Mouse (Mus musculus) thymus, postnatal 0 days (tissue): ENCODE measurements around the gene Aadat. TPM values are rescaled to one million over a fixed set of nuclear protein-coding genes. Genes with fewer than 3 reads are reported as not detected.
A peak's percentile ranks its signal among the peaks of the same experiment; 100 is the strongest.
"Not testable (repeated sequence)": the region's sequence is repeated elsewhere in the genome, so short reads cannot be mapped to it uniquely, and the experiment has no call there.

Experiments used
- DNase-seq: peaks from one replicate; pipeline ENCODE4 v3.0.0-alpha.2; 2015; ENCODE audit warnings: low spot score
- polyA plus RNA-seq: library from polyadenylated mRNA; unstranded; fragments of >200 nt; fragmentation: Nextera tagmentation; extraction: Ambion mirVana; gene quantifications from 2 replicates; pipeline ENCODE4 v1.2.1, GENCODE M21; 2015

The Aadat gene
- 0.10 TPM in 1 of 2 replicates, not detected in the other for polyA plus RNA-seq

DNA sequence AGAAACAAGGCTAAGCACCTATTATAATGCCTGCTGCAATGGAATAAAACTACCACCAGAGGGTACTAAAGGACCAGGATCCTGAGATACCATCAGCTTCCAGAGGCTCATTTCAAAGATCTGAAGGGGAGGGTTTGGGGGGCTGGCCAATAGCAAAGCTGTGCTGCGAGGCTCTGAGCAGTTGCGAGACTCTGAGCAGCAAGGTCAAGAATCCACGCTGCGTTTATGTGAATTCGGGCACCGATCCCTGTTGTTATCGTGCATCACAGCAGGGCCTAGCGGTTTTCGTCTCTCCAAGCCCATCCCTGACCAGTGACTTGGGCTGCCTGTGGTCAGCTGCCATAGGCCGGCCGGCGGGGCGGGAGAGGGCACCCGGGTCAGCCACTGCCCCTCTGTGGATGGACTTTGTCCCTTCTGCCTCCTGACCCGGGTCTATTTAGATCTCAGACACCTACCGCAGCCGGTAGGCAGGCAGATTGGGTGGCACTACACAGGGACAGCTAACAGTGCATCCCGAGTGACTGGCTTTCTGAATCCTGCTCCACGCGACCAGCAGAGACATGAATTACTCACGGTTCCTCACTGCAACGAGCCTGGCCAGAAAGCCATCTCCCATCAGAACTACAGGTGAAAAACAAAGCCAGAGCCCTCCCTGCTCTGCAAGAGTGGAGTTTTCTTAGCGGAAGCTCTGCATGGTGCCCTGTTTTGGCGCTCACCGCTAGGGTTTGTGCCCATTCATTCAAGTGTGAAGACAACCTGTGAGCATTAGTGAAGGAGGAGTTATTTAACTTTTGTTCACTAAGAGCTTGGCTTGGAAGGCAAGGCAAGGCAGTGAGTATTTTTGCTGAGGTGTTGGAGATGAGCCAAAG lies at the start of gene Aadat:
Aadat (plus strand) TSS at position 280 of the 869 bp plus-strand sequence.
- peak; percentile 24 for DNase-seq

DNA sequence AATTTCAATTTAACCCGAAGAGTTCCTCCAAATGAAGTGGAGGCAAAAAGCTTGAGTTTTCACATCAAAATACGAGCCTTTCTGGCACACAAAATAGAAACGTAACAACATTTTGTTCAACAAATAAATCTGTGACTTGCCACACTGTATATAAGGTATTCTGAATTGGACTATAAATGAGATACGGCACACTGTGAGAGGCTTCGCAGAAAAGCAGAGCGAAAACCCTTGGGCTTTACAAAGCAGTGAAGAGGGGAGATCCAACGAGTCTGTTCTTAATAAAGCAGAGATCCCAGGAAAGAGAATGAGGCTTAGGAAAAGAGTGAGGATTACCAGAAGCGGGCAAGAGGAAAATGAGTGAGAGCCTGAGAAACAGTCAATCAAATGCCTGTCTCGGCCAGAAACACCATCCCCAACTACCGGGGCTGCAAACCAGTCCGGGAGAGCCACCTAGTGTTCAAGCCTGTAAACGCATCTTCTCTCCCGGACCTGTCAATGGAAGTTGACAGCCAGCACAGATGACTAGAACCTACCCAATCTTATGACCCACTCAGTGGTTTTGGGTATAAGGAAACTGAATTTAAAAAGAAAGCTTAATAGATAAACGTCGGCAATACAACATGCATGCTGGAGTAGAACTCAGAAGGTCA lies 38.9 kb upstream of the Aadat start:
- DNase-seq = peak; percentile 16

DNA sequence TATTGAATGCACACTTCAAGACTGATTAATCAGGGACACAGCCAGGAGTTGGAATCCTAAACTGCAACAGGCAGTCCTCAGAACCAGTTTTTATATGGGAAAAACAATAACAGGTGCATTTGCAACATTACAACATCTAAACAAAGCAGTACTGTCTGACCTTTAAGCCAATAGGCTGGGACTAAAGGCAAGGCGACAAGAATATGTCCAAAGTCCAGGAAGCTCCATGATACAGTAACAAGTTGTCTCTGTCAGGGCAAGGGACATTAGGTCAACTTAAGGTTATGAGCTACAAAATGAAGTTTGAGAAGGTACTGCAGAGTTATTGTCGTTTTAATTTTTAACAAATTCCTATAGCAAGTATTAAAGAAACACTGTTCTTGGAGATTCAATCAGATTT lies 15.6 kb upstream of the Aadat start:
- DNase-seq = no peak

DNA sequence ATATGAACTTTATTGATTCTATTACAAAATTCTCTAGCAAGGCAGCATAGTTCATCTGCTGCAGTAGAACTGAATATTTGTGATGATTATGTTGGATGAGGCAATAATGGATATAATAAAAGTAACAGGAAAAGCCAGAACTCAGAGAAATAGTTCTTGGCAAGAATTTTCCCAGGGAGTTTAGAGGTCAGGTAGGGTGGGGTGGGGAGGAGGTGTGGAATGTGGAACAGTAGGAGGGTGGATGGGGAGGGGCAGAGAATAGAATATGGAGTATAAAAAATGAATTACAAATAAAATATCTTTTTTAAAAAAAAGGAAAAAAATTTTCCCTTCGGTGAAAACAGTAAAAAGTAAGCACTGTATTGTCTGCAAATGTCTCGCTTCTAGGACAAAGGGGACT lies 13.9 kb upstream of the Aadat start:
- DNase-seq = no peak

DNA sequence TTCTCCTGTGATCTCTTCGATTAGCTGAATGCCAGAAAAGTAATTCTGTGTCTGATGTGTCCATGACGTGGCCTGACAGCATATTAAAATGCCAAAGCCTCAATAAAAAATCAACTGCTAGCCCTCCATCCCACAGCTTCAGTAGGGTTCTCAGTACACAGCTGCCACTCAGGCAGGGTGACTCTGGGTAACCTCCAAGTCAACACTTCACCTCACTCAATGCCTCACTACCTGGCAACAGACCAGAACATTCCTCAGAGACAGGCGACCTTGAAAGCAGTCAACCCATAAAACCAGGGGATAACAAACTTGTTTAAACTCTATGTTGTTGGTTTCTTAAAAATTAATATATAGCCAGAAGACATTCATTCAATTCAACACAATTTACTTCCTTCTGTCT lies 13.3 kb upstream of the Aadat start:
- DNase-seq = no peak

DNA sequence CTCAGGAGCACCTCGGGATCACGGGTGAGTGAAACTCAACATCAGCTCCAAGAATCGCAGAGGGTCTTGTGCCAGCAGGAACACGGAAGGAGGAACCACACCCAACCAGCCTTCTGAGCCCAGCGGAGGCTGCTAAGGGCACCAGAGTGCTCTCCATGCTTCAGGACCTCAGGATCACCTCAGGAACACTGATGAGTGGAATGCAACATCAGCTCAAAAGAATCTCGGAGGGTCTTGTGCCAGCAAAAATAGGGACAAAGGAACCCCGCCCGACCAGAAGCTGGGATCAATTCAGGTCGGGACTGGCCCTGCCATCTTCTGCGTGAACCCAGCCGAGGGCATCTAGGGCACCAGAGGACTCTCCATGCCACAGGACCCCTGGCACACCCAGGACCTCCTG lies 11.1 kb upstream of the Aadat start:
- DNase-seq = no peak

DNA sequence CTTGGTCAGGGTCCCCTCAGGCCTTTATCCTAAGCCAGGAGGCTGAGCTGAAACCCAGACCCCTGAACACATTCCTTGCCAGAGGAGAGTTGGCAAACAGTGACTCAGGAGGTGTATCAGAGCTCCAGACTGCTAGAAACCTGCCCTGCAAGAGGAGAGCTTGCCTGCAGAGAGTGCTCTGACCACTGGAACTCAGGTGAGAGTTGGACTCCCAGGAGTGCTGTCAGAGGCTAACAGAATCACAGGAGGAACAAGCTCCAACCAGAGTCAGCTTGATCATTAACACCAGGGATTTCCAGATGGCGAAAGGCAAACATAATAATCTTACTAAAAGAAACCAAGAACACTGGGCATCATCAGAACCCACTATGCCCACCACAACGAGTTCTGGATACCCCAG lies 10.7 kb upstream of the Aadat start:
- not testable (repeated sequence) for DNase-seq

DNA sequence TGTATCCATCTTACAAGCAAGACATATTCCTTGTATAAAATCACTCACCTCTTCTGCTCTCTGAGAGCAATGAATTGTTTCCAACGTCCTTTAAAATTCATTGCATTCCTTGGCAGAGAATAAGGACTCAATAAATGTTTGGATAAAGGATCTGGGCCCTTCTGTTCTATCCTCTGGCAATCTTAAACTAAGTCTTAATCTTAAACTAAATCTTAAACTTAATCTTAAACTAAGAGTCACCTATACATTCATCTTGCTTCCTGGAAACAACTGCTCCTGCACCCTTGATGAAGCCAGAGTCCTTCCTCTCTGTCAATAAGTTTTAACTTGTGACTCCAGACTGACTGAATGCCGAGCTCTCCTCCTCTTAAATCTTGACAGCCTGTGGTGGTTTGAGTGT lies 2.6 kb upstream of the Aadat start, which contains the start of gene Gm10283:
Gm10283 (minus strand) TSS at position 101 of the 400 bp plus-strand sequence.
- no peak for DNase-seq

DNA sequence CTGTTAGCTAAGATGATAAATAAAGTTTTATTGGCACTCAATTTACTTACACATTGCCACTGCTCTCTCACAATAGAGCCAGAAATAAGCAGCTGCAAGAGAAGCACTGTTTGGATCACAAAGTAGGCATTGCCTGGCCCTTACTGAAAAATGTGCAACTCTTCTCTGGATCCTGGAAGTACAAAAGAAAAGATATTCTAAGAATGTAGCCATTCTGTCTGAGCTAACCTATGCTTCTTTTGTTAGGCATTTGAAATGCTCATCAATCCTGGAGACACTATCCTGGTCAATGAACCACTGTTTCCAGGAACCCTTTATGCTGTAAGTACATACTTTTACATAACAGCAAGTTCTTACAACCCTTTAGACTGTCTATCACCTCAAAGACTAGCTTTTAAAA lies 12.6 kb downstream of the Aadat start:
- no peak for DNase-seq

DNA sequence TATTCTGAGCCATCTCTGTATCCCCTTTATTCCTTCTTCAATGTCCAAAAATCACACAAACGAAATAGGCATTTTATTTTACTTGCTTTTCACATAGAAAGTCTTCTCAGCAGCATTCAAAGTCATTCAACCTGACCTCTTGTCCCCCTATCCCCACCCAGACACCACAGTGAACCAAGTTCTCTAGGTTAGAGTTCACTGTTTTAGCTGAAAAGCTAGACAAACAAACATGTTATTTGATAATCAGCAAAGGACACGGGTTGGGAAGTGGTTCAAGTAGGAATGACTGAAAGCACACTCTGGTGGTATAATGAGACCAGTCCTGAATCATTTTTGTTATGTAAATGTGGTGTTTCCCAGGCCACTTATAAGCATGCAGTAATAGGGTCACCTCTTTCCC lies 29.2 kb downstream of the Aadat start:
- DNase-seq = no peak

DNA sequence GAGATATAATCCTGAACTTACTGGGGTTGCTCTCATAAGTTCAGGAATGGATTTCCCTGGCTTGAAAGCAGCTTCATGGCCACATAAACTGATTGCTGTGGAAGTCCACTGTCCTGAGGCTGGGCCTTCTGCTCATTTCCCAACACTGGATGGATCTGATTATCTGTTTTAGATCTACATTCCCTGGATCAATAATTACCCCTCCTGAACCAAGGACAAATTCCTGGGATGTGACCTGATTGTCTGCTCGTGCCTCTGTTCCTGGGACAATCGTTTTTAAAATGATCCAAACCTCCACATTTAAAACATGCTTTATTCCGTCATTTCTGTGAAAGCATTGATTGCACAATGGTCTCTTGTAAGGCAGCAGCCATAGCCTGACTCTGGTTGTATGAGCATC lies 61.1 kb downstream of the Aadat start:
- no peak for DNase-seq

DNA sequence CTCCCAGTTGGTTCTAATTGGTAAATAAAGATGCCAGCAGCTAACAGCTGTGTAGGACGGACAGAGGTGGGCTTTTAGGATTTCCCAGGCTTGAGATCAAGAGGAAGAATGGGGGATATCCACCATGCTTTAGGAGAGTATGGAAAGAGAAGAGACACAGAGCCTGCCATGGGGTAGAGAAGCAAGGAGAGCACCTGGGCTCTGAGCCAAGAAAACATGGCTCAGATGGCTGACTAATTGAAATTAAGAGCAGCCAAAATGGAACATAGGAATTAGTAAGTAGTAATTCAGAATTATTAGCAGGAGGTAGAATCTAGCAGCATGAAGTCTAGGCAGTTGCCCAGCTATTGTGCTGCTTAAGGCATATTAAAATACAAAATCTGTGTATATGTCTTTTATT lies 71.5 kb downstream of the Aadat start:
- DNase-seq = no peak

DNA sequence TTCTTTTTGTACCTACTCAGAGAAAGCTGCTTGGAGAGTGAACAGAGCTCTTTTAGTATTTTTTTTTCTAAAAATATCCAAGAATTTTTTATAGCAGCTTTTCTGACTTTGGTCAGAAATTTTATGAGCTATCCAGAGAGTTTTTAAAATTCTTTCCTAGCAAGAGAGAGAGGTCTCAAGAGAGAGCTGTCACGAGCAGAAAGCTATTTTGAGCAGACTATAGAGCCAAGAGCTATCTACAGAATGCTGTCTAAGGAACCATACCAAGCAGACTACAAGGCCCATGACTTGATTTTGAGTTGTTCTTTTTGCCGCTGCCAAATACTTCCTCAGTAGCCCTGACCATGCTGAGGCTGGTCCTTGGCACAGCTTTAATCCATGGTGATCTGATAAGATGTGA lies 77.6 kb downstream of the Aadat start:
- no peak for DNase-seq

DNA sequence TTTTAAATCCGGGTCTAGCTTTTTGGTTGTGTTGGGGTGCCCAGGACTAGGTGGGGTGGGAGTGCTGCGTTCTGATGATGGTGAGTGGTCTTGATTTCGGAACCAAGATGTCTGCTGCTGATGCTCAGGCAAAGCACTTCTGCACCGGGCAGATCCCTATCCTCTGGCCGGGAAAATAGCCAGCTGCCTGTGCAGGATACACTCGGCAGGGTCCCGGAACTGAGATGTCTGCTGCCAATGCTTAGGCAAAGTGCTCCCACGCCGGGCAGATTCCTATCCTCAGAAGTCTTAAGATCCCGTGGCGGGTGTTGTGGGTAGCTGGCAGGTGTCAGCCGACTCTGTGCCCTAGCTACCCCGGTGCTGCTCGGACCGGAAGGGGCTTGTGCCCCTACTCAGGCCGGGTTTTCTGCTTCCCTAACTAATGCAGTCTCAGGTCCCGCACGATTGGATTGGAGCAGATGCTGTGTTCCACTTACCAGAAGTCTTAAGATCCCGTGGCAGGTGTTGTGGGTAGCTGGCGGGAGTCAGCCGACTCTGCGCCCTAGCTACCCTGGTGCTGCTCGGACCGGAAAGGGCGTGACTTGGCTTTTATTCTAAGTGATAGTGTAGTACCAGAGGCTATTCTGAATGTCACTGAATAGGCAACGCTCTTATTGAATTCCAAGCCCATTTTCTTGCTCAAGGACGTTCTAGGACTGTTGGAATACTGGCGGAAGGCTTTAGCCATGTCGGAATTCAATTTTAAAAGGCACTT lies 85.8 kb downstream of the Aadat start:
- not testable (repeated sequence) for DNase-seq

DNA sequence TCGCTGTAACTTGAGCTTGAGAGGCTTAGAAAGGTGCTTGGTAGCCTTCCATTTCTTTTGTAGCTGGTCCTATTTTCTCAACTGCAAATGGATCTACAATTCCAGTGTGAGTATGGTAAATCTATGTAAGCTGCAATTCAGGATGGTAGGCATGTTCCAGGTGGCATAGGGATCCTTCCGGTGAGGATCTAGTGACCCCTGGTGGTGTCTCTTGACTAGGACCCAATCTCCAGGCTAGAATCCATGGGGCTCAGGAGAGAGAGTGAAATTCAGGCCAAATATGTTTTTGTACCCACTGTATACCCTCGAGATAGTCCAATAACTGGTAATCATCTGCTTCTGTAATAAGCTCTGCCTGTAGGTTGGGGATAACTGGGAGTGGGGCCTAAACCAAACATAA lies 89.0 kb downstream of the Aadat start:
- no peak for DNase-seq

Other genes with a start within 250 kb of the Aadat start
- not detected in 2 replicates for gene Gm10283, start 2.7 kb upstream of the Aadat start, polyA plus RNA-seq
- gene Mfap3l, start 126.9 kb downstream of the Aadat start, polyA plus RNA-seq = 0.14 and 0.25 TPM in 2 replicates